Mouse (Mus musculus): ENCODE measurements around the gene Igdcc4.

Igdcc4 gene

GRCm38 (mm10) chr9:65161881-65162280 lies 60.6 kb downstream of the Igdcc4 start:
- no peak for DNase-seq

GRCm38 (mm10) chr9:65162711-65163639 lies 61.7 kb downstream of the Igdcc4 start:
- peak; percentile 33 for DNase-seq

GRCm38 (mm10) chr9:65164870-65165269 lies 63.6 kb downstream of the Igdcc4 start:
- peak; percentile 36 for DNase-seq

- no peak for DNase-seq
Measured at GRCm38 (mm10) chr9:65166386-65166785, 65.1 kb downstream of the Igdcc4 start.

GRCm38 (mm10) chr9:65168534-65168933 lies 67.2 kb downstream of the Igdcc4 start:
- no peak for DNase-seq

- no peak for DNase-seq
Measured at GRCm38 (mm10) chr9:65168952-65169351, 67.7 kb downstream of the Igdcc4 start.

- no peak for DNase-seq
Measured at GRCm38 (mm10) chr9:65172654-65173053, 71.4 kb downstream of the Igdcc4 start.

GRCm38 (mm10) chr9:65175234-65175938 lies 74.1 kb downstream of the Igdcc4 start:
- DNase-seq, result no peak

- DNase-seq, result no peak
Measured at GRCm38 (mm10) chr9:65175939-65176871, 74.9 kb downstream of the Igdcc4 start.

GRCm38 (mm10) chr9:65177497-65177896 lies 76.2 kb downstream of the Igdcc4 start:
- no peak for DNase-seq

GRCm38 (mm10) chr9:65177912-65178311 lies 76.6 kb downstream of the Igdcc4 start:
- DNase-seq, result no peak

GRCm38 (mm10) chr9:65178336-65179213 lies 77.3 kb downstream of the Igdcc4 start:
- DNase-seq, result peak; percentile 36

GRCm38 (mm10) chr9:65179817-65180624 lies 78.7 kb downstream of the Igdcc4 start:
- DNase-seq, result no peak
